Mouse (Mus musculus): ENCODE results near the gene Rhoh.

Gene Rhoh

GRCm38 (mm10) chr5:65861154-65861944, at the start of gene Rhoh:
Gene Rhoh (plus strand): TSS chr5:65861213.
- no peak for DNase-seq (ENCODE audit: low spot score in 2 of 2)

DNA sequence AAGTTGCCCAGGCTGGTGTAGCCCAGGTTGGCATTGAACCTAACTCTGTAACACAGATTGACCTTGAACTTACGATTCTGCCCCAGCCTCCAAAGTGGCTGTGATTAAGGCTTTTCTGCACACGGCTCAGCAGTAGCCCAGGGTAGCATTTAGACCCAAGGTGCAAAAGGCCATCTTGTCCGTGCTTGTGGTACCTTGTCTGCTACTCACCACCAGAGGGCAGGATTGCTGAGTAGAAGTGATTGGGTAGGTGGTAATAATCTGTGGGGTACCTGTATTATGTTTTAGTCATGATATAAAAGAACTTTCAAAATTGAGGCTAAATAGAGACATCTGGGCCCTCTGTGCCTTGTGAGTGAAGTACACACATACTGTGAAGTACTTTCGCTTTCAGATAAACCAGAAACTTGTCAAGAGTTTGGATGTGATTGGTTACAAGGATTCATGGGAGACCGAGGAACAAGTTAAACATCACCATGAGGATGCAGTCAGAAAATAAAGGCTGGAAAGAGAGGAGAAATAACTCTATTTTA, 37.3 kb upstream of the Rhoh start:
- DNase-seq (ENCODE audit: low spot score in 2 of 2), result peak; percentile 32 to 70

DNA sequence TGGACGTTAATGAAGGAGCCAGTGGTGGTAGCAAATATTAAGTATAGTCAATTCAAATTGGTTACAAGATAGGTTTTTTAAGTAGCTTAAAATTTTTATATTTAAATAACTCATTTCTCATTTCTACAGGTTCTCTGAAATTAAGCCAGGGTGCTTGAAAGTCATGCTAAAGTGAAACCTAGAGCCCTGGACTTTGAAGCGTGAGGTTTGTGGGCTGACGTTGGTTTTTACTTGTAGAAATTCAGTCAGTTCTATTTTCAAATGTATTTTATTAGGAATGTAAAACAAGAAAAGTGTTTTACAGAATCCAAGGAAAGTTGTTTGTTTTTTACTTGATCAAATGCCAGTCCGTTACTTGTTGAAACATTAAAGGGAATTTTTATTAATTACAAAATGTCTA, 34.5 kb upstream of the Rhoh start:
- DNase-seq (ENCODE audit: low spot score in 2 of 2), result no peak

- no peak for DNase-seq (ENCODE audit: low spot score in 2 of 2)
These were observed 33.9 kb upstream of the Rhoh start for GRCm38 (mm10) chr5:65827102-65827501.

DNA sequence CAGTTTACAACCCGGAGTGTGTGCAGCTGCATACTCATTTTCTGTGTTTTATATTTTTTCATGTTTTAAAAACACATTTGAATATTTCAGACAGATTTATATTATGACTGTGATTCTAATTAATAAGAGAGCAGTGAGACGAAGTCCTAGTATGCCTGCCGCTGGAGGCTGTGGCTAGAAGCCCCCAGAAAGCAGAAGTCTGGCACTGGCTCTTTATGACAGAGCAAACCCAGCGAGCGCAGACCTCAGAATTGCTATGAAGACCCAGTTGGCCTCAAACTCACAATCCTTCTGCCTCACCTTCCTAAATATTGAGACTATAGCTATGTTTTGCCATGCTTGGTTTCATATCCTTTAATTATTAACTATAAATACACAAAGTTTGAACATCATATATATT, 32.8 kb upstream of the Rhoh start:
- no peak for DNase-seq (ENCODE audit: low spot score in 2 of 2)

GRCm38 (mm10) chr5:65829059-65829458, 32.0 kb upstream of the Rhoh start:
- DNase-seq (ENCODE audit: low spot score in 2 of 2), result no peak

DNA sequence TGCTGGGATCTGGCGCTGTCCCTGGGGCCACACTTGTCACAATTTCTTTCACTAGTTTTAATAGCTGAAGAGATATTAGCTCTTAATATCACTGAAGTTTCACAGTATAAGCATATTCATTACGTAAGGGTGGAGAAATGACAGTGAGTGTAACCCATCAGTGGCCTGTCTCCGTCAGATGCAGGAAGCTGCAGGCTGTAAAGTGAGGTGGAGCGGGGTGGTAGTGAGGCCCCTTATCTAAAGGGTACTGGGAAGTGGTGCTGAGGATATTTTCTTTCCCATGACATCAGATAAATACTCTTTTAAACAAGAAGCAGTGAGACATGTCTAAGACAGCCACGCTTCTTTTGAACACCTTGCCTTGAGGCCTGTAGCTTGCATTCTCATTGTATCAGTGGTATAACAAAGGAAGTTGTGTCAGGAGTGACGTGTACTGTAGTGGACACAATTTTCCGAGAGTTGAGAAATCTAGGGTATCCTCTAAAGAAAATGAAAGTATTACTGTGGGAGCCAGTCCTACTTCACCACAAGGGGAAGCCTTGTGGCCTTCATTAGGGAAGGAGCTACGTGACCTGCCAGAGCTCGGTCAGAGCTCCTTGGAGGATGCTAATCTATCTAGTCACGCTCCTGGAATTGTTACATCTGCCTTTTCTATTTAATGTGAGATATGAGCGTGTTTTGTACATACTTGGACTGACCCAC, 28.9 kb upstream of the Rhoh start:
- no peak for DNase-seq (ENCODE audit: low spot score in 2 of 2)

- no peak for DNase-seq (ENCODE audit: low spot score in 2 of 2)
These were observed 27.9 kb upstream of the Rhoh start for GRCm38 (mm10) chr5:65833092-65833491.

DNA sequence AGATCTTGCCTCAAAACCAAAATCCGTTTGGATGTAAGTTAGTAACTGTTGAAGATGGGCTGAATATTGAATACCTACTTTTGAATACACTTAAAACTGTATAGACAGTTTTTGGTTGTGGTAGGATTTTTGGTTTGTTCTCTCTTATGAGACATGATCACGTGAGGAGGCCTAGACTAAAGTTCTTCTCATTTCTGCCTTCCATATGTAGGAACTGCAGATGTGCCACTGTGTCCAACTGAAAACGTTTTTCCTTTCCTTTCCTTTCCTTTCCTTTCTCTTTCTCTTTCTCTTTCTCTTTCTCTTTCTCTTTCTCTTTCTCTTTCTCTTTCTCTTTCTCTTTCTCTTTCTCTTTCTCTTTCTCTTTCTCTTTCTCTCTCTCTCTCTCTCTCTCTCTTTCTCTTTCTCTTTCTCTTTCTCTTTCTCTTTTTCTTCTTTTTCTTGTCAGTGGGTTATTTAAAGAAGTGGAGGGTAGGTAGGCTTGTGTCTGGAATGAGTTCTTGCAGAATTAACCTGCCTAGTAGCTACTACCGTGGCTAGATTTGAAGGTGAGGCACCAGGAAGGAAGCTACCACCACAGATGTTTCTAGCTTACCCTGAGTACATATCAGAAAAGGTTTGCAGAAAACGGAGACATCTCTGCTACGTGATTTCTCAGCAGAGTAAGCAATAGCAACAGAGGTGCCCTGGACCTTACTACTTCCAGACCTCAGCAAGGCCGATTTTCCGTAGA, 27.1 kb upstream of the Rhoh start:
- no peak for DNase-seq (ENCODE audit: low spot score in 2 of 2)

GRCm38 (mm10) chr5:65838053-65838452, 23.0 kb upstream of the Rhoh start:
- DNase-seq (ENCODE audit: low spot score in 2 of 2), result no peak

DNA sequence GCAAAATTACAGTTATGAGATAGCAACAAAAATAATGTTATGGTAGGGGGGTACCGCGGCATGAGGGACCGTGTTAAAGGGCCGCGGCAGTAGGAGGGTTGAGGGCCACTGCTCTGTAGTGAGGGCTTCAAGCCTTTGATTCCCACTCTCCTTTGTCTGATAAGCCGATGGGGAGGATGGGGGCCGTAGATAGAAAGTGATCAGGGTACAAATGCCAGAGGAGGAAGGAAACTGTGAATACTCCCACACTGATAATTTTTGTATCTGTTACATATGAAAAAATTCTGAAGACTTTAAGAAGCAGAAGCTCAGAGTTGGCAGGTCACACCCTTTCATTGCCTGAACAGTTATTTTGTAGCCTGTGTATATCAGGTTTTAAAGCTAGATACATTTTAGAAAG, 18.1 kb upstream of the Rhoh start:
- DNase-seq (ENCODE audit: low spot score in 2 of 2), result no peak

- DNase-seq (ENCODE audit: low spot score in 2 of 2), result no peak
These were observed 14.5 kb upstream of the Rhoh start for GRCm38 (mm10) chr5:65846534-65846933.

- DNase-seq (ENCODE audit: low spot score in 2 of 2), result no peak
These were observed 14.1 kb upstream of the Rhoh start for GRCm38 (mm10) chr5:65846958-65847357.

DNA sequence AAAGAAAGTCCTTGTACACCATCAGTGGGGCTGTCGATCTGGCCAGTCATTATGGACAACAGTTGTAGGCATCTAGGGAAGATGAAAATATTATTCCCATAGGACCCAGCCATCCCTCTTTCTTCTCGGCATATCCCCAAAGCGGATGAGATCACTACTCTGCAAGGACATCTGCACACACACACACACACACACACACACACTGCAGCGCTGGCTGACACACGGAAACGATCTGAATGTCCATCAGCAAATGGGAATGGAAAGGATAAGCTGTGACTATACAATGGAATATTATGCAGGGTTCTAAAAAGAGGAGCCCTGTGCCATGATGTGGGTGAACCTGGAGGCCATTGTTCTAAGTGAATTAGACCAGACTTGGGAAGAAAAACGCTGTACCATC, 13.4 kb upstream of the Rhoh start:
- no peak for DNase-seq (ENCODE audit: low spot score in 2 of 2)

DNA sequence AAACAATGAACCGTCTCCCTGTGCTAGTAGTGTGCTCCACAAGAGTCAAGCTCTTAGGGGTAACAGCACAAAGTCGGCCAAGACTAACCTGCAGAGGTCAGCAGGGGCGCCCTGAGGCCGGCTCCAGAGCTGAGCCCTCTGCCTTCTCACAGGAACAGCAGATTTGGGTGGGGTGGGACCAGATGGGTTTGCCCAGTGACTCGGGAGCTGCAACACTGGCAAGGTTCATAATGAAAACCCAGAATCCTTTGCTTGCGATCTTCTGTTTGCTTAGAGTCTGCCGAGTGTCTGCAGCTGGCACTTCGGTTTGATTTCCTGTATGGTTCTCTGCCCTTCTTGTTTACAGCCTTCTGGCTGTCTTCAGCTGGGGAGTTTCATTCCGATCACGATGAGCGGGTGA, 10.2 kb upstream of the Rhoh start:
- DNase-seq (ENCODE audit: low spot score in 2 of 2), result peak in 1 of 2 experiments; percentile 47

GRCm38 (mm10) chr5:65854786-65855191, 6.2 kb upstream of the Rhoh start:
- DNase-seq (ENCODE audit: low spot score in 2 of 2), result no peak

DNA sequence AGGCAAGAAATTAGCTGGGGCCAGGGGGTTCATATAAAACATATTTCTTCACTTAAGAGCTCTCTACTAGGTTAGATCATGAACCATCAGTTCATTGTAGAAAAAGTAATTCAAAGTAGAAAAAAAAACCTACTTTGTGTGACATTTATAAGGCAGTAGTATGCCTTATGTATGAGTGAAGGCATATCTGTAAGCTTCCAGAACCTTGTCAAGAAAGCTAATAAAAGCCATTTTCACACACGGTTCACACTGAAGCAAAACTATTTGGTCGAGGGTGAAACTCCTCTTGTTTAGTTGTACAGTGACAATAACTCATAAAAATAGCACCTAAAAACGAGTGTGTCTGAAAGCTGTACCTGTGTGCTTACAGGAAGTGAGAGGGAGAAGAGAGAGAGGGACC, 5.4 kb upstream of the Rhoh start:
- DNase-seq (ENCODE audit: low spot score in 2 of 2), result no peak

DNA sequence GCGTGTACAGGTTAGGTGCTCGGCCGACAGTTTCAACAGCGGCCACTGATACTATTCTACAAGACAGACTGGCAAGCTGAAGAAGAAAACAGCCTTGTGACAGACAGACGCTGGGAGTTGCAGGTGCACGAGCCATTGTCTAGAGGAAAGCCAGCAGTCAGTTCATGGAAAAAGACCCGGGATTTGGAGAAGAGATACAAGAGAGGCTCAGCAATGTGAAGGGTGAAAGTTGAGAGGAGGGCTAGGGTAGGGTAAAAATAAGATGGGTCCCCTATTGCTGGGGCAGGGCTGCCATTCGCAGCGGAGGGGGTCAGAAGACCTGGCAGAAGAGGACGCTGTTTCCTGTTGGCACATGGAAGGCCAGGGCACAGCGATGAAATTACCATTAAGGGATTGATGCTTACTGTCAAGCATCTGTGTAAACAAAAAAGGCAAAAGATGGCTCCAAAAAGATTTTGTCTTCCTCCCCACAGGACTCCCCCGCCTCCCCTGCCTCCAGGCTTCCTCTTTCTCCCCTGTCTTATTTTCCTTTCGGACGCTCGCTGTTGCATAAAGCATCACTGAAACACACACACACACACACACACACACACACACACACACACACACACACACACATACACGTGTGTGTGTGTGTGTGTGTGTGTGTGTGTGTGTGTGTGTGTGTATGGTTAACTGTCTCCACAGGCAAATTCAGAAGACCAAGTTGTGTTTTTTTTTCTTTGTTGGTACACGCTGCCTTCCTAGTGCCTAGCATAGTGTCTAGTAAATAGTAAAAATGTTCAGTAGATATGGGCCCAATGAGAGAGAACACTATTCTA, 4.2 kb upstream of the Rhoh start:
- no peak for DNase-seq (ENCODE audit: low spot score in 2 of 2)

DNA sequence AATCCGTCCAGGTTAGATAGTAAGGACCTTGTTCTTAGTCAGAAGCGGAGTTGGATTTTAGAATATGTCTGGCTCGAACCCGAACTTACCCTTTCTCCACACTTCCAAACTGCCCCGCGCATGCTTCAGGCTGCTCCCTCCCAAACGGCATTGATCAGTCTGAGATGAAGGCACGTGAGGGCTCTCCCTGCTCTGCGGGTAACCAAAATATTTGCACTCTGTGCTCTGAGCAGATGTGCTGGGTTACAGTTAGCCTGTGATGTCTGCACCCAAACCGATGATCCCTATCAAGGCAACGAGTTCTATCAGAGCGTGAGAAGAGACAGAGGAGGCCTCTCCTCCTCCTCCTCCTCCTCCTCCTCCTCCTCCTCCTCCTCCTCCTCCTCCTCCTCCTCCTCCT, 3.1 kb upstream of the Rhoh start:
- peak in 1 of 2 experiments; percentile 25 for DNase-seq (ENCODE audit: low spot score in 2 of 2)

DNA sequence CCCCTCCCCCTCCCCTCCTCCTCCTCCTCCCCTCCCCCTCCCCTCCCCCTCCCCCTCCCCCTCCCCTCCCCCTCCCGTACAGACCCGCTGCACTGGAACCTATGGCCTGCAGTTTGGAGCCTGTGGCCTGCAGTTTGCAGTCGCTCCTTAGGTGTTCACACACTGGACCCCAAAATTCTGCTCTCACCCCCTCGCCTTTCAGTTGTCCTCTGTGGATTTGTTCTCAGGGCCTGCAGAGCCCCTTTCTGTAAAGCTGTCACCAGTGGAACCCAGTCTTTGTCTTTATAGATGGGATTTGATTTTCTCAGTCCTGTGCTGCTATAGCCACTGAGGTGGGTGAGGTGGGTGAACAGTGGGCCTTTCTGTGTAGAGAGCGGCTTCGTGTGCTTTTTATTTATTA, 2.7 kb upstream of the Rhoh start:
- no peak for DNase-seq (ENCODE audit: low spot score in 2 of 2)

DNA sequence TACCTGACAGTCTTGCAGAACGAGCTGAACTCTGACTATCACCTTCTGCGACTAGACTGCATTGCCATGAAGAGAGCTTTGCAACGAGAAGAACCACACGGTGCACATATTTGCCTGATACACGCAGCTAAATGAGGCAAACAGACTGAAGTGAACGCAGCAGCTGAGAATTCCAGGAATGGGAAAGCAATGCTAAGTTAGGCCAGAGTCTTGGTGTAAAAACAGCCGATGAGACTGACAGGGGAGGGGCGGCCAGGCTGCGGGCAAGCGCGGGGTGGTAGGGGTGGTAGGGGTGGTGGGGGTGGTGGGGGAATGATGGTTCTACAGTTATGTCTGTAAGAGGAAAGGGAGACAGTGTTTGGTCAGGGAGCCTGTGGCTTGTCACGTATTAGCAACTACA, 2.1 kb upstream of the Rhoh start:
- DNase-seq (ENCODE audit: low spot score in 2 of 2), result no peak

GRCm38 (mm10) chr5:65859396-65859795, 1.6 kb upstream of the Rhoh start:
- DNase-seq (ENCODE audit: low spot score in 2 of 2), result no peak
